ENCODE assay signal across 28 mouse cellular contexts in genomic region chrX:38315884-38316283, GRCm38 (mm10). TPM values are rescaled to one million over a fixed set of nuclear protein-coding genes. Genes with fewer than 3 reads are reported as not detected.
DNase-seq lines count a peak whose midpoint lies in the region; ATAC-seq and TF ChIP-seq lines count a peak whose summit lies in the region.
"Had no signal": no experiment of that assay in that cellular context is flagged by ENCODE, and none has a peak within 500 bp of the region (broad histone marks: within the 10 kb centered on the region; RNA-seq: fewer than 3 reads in every experiment).

Gene Atp1b4 (plus strand): TSS chrX:38316184.

- intact Hi-C loops in gastrocnemius, postnatal 36 days (cut with DNase I) = no loop called here

- TF ChIP-seq CTCF in stomach, postnatal 0 days (IDR thresholded peaks at IDR 0.05; ENCODE audit: low read depth) = no peak

- ATAC-seq in embryonic facial prominence, embryonic 14.5 days (ENCODE audit: low read depth) = no peak
- no peak for ATAC-seq in stomach, embryonic 16.5 days (ENCODE audit: insufficient read depth, low FRiP score)
- ATAC-seq in stomach, postnatal 0 days (ENCODE audit: low FRiP score, low TSS enrichment) = no peak
- ATAC-seq: forebrain, embryonic 14.5 days; forebrain, embryonic 16.5 days had no signal

- 78% methylated on average over 8 of the region's 8 CpGs for WGBS in embryonic facial prominence, embryonic 14.5 days
- WGBS in embryonic facial prominence, embryonic 10.5 days = 85% methylated on average over 8 of the region's 8 CpGs
- 86% methylated on average over 8 of the region's 8 CpGs for WGBS in stomach, embryonic 16.5 days
- 79% methylated on average over 8 of the region's 8 CpGs for WGBS in stomach, postnatal 0 days

- no peak within 1 kb of the TSS for H3K4me3 ChIP-seq in embryonic facial prominence, embryonic 14.5 days (ENCODE audit: low read depth, low read length)
- no peak within 1 kb of the TSS for H3K4me3 ChIP-seq in embryonic facial prominence, embryonic 10.5 days
- no peak within 1 kb of the TSS for H3K4me3 ChIP-seq in stomach, embryonic 16.5 days (replicated peaks; ENCODE audit: low read length)
- no peak within 1 kb of the TSS for H3K4me3 ChIP-seq in stomach, postnatal 0 days (ENCODE audit: low read depth, low read length)
- H3K4me3 ChIP-seq: embryonic facial prominence, embryonic 12.5 days; embryonic facial prominence, embryonic 15.5 days; erythroblast, embryonic 14.5 days; forebrain, embryonic 10.5 days; forebrain, embryonic 12.5 days had no signal

- H3K27me3 ChIP-seq in embryonic facial prominence, embryonic 14.5 days (replicated peaks; ENCODE audit: control insufficient read depth, insufficient read depth, low read length) = no peaks in the 10 kb centered on the region
- no peaks in the 10 kb centered on the region for H3K27me3 ChIP-seq in embryonic facial prominence, embryonic 10.5 days (replicated peaks; ENCODE audit: low read depth, poor library complexity, severe bottlenecking)
- H3K27me3 ChIP-seq in stomach, embryonic 16.5 days (ENCODE audit: control insufficient read depth, insufficient read depth, low read length) = no peaks in the 10 kb centered on the region
- no peaks in the 10 kb centered on the region for H3K27me3 ChIP-seq in stomach, postnatal 0 days (ENCODE audit: control insufficient read depth, insufficient read depth, low read length)
- H3K27me3 ChIP-seq: embryonic facial prominence, embryonic 12.5 days; embryonic facial prominence, embryonic 15.5 days had no signal

- no peak for DNase-seq in embryonic facial prominence, embryonic 14.5 days (ENCODE audit: low spot score)
- no peak for DNase-seq in embryonic facial prominence, embryonic 10.5 days (ENCODE audit: low spot score)
- DNase-seq in gastrocnemius, postnatal 10 days = peak; percentile 8
- no peak for DNase-seq in gastrocnemius, postnatal 36 days
- no peak for DNase-seq in gastrocnemius, postnatal 4 days (ENCODE audit: low spot score in 2 of 2)
- DNase-seq in gastrocnemius, postnatal 25 days = no peak
- DNase-seq in stomach, postnatal 0 days (ENCODE audit: low spot score) = no peak
- DNase-seq: adrenal gland, adult 8-10 months; adrenal gland, postnatal 14 days; adrenal gland, postnatal 36 days; cerebellum, adult 11 months; cerebellum, adult 18-20 months; cerebellum, adult 8-10 months; cerebellum, adult 9-11 months; cerebellum, postnatal 14 days; cerebellum, postnatal 36 days; embryo, embryonic 11 days had no signal

- no peak for TF ChIP-seq EP300 in stomach, postnatal 0 days (optimal IDR thresholded peaks at IDR 0.05)

- H3K4me1 ChIP-seq in embryonic facial prominence, embryonic 14.5 days (ENCODE audit: control insufficient read depth, insufficient read depth, low read length) = no peaks in the 10 kb centered on the region
- no peaks in the 10 kb centered on the region for H3K4me1 ChIP-seq in embryonic facial prominence, embryonic 10.5 days
- H3K4me1 ChIP-seq in stomach, embryonic 16.5 days (ENCODE audit: control insufficient read depth, insufficient read depth, low read length) = no peaks in the 10 kb centered on the region
- no peaks in the 10 kb centered on the region for H3K4me1 ChIP-seq in stomach, postnatal 0 days (replicated peaks; ENCODE audit: control insufficient read depth, insufficient read depth)
- H3K4me1 ChIP-seq: embryonic facial prominence, embryonic 12.5 days; embryonic facial prominence, embryonic 15.5 days had no signal

- H3K36me3 ChIP-seq in embryonic facial prominence, embryonic 14.5 days (ENCODE audit: control insufficient read depth, insufficient read depth, low read length) = no peaks in the 10 kb centered on the region
- no peaks in the 10 kb centered on the region for H3K36me3 ChIP-seq in embryonic facial prominence, embryonic 10.5 days (replicated peaks)
- no peaks in the 10 kb centered on the region for H3K36me3 ChIP-seq in stomach, embryonic 16.5 days (ENCODE audit: control insufficient read depth, insufficient read depth, low read length)
- H3K36me3 ChIP-seq in stomach, postnatal 0 days (ENCODE audit: control insufficient read depth, insufficient read depth, low read length) = no peaks in the 10 kb centered on the region
- H3K36me3 ChIP-seq: embryonic facial prominence, embryonic 12.5 days; embryonic facial prominence, embryonic 15.5 days; forebrain, embryonic 10.5 days; forebrain, embryonic 12.5 days had no signal

- no peak within 1 kb of the TSS for H3K27ac ChIP-seq in embryonic facial prominence, embryonic 14.5 days (replicated peaks; ENCODE audit: low read depth, low read length)
- H3K27ac ChIP-seq in embryonic facial prominence, embryonic 10.5 days (replicated peaks) = no peak within 1 kb of the TSS
- no peak within 1 kb of the TSS for H3K27ac ChIP-seq in stomach, embryonic 16.5 days (ENCODE audit: low read length)
- H3K27ac ChIP-seq in stomach, postnatal 0 days (replicated peaks) = no peak within 1 kb of the TSS
- H3K27ac ChIP-seq: embryonic facial prominence, embryonic 12.5 days; embryonic facial prominence, embryonic 15.5 days; forebrain, embryonic 10.5 days; forebrain, embryonic 12.5 days had no signal

- H3K9me3 ChIP-seq in embryonic facial prominence, embryonic 14.5 days (ENCODE audit: control insufficient read depth, low read length) = no peaks in the 10 kb centered on the region
- H3K9me3 ChIP-seq in embryonic facial prominence, embryonic 10.5 days = no peaks in the 10 kb centered on the region
- H3K9me3 ChIP-seq in stomach, embryonic 16.5 days (replicated peaks; ENCODE audit: control insufficient read depth, low read length) = no peaks in the 10 kb centered on the region
- no peaks in the 10 kb centered on the region for H3K9me3 ChIP-seq in stomach, postnatal 0 days (ENCODE audit: control insufficient read depth, low read length)
- H3K9me3 ChIP-seq: embryonic facial prominence, embryonic 12.5 days; embryonic facial prominence, embryonic 15.5 days; forebrain, embryonic 10.5 days; forebrain, embryonic 12.5 days had no signal

- H3K9ac ChIP-seq in embryonic facial prominence, embryonic 14.5 days (ENCODE audit: low read depth, low read length) = no peak within 1 kb of the TSS
- no peak within 1 kb of the TSS for H3K9ac ChIP-seq in stomach, embryonic 16.5 days (ENCODE audit: low read length)
- no peak within 1 kb of the TSS for H3K9ac ChIP-seq in stomach, postnatal 0 days (ENCODE audit: low read length)
- H3K9ac ChIP-seq: embryonic facial prominence, embryonic 12.5 days; embryonic facial prominence, embryonic 15.5 days; forebrain, embryonic 12.5 days had no signal

- no peak within 1 kb of the TSS for H3K4me2 ChIP-seq in embryonic facial prominence, embryonic 14.5 days (ENCODE audit: low read depth, low read length)
- no peak within 1 kb of the TSS for H3K4me2 ChIP-seq in stomach, embryonic 16.5 days (ENCODE audit: low read depth, low read length)
- no peak within 1 kb of the TSS for H3K4me2 ChIP-seq in stomach, postnatal 0 days (replicated peaks; ENCODE audit: low read depth)
- H3K4me2 ChIP-seq: embryonic facial prominence, embryonic 12.5 days; embryonic facial prominence, embryonic 15.5 days; forebrain, embryonic 12.5 days had no signal

RNA-seq across cellular contexts. Expression of gene Atp1b4, which starts in this region (rescaled TPM):
- 24.9 and 41.9 TPM in 2 replicates for polyA plus RNA-seq in embryonic facial prominence, embryonic 14.5 days (2014; fragmentation: Nextera tagmentation; extraction: Ambion mirVana)
- polyA plus RNA-seq in embryonic facial prominence, embryonic 10.5 days (2016; fragmentation: Nextera tagmentation; extraction: Ambion mirVana) = 0.09 TPM in 1 of 2 replicates, not detected in the other
- total RNA-seq in gastrocnemius, postnatal 10 days (2021) = 100 to 1,000 TPM; 297 to 475 TPM
- 1 to 10 TPM; 3.0 to 4.7 TPM for total RNA-seq in gastrocnemius, postnatal 36 days (2021)
- 1,000 to 10,000 TPM in 1 of 2 experiments, 100 to 1,000 TPM in 1; 682 to 1,275 TPM for total RNA-seq in gastrocnemius, postnatal 4 days (2021)
- 10 to 100 TPM in 1 of 2 experiments, 1 to 10 TPM in 1; 7.3 to 10.9 TPM for total RNA-seq in gastrocnemius, postnatal 25 days (2021)
- 0.67 and 15.4 TPM in 2 replicates for polyA plus RNA-seq in stomach, embryonic 16.5 days (2015; fragmentation: Nextera tagmentation; extraction: Ambion mirVana)
- 0.05 and 0.06 TPM in 2 replicates for polyA plus RNA-seq in stomach, postnatal 0 days (2015; fragmentation: Nextera tagmentation; extraction: Ambion mirVana)
- total RNA-seq: adrenal gland, adult 8-10 months; adrenal gland, postnatal 14 days; adrenal gland, postnatal 36 days; common myeloid progenitor, adult 5-6 weeks; ES-E14; MEL had no signal
- polyA plus RNA-seq: erythroblast, embryonic 14.5 days; forebrain, embryonic 10.5 days; forebrain, embryonic 12.5 days; forebrain, embryonic 14.5 days; forebrain, embryonic 16.5 days had no signal

Comparison
In these comparisons a context has a peak if more than half of its experiments do, and no peak if none do; other contexts are left out.
1. RNA of gene Atp1b4 (total RNA-seq): 682 to 1,275 TPM in gastrocnemius, postnatal 4 days and 297 to 475 TPM in gastrocnemius, postnatal 10 days; 7.3 to 10.9 TPM in gastrocnemius, postnatal 25 days and 3.0 to 4.7 TPM in gastrocnemius, postnatal 36 days; every median in the first group is over 10 times any median in the second.